In genomic region chr4:129376961-129377545, GRCm38 (mm10) we compare ENCODE assay signal across 7 mouse cellular contexts. TPM values are rescaled to one million over a fixed set of nuclear protein-coding genes. Genes with fewer than 3 reads are reported as not detected.
DNase-seq lines count a peak whose midpoint lies in the region; ATAC-seq and TF ChIP-seq lines count a peak whose summit lies in the region.

No protein-coding gene starts in this region.

- TF ChIP-seq CTCF in cerebellum, adult 2 months (IDR thresholded peaks at IDR 0.05; ENCODE audit: borderline replicate concordance, insufficient read depth, low read depth, low read length) = no peak
- no peak for TF ChIP-seq CTCF in forebrain, postnatal 0 days (IDR thresholded peaks at IDR 0.05; ENCODE audit: low read depth)
- TF ChIP-seq CTCF in left cerebral cortex, adult 2 months (IDR thresholded peaks at IDR 0.05) = no peak

- H3K4me1 ChIP-seq in cerebellum, adult 2 months (ENCODE audit: control insufficient read depth, insufficient read depth, low read length) = no peaks in the 10 kb centered on the region; the same call in 1 of the 2 replicates
- H3K4me1 ChIP-seq in forebrain, postnatal 0 days (ENCODE audit: insufficient read depth) = 0 out of 2 replicates have a peak, but pooled peaks cover 6% of the 10 kb centered on the region
- peaks cover 18% of the 10 kb centered on the region for H3K4me1 ChIP-seq in hindbrain, embryonic 13.5 days (replicated peaks)

- peak; percentile 68 for DNase-seq in NIH3T3 (ENCODE audit: low read depth)
- peak; percentile 60 to 70 for DNase-seq in cerebellum, adult 2 months
- peak; percentile 68 for DNase-seq in forebrain, postnatal 0 days
- peak; percentile 29 to 43 for DNase-seq in left cerebral cortex, adult 2 months (ENCODE audit: extremely low spot score in 1 of 2, low spot score in 2 of 2)
- DNase-seq in lung, postnatal 4 days = peak; percentile 66 to 79
- DNase-seq in right cerebral cortex, postnatal 25 days = peak; percentile 51

- no peaks in the 10 kb centered on the region for H3K27me3 ChIP-seq in cerebellum, adult 2 months (ENCODE audit: control insufficient read depth, insufficient read depth, low read length)
- H3K27me3 ChIP-seq in forebrain, postnatal 0 days (ENCODE audit: insufficient read depth, low read length) = no peaks in the 10 kb centered on the region
- H3K27me3 ChIP-seq in hindbrain, embryonic 13.5 days = peaks cover 20% of the 10 kb centered on the region

- ATAC-seq in forebrain, postnatal 0 days = peak; percentile 82
- peak; percentile 62 for ATAC-seq in hindbrain, embryonic 13.5 days (ENCODE audit: low FRiP score)

- intact Hi-C loops in left cerebral cortex, adult 2 months (cut with DNase I) = no loop called here

- H3K4me2 ChIP-seq in forebrain, postnatal 0 days (ENCODE audit: low read depth) = peak overlapping the region; percentile 66
- peak overlapping the region; percentile 65 for H3K4me2 ChIP-seq in hindbrain, embryonic 13.5 days

- H3K36me3 ChIP-seq in forebrain, postnatal 0 days (ENCODE audit: insufficient read depth) = no peaks in the 10 kb centered on the region
- H3K36me3 ChIP-seq in hindbrain, embryonic 13.5 days = no peaks in the 10 kb centered on the region

- H3K9me3 ChIP-seq in forebrain, postnatal 0 days (ENCODE audit: low read length) = no peaks in the 10 kb centered on the region
- H3K9me3 ChIP-seq in hindbrain, embryonic 13.5 days = no peaks in the 10 kb centered on the region

- WGBS in cerebellum, adult 2 months = under 1% methylated on average over 62 of the region's 68 CpGs
- under 1% methylated on average over 44 of the region's 68 CpGs for WGBS in forebrain, postnatal 0 days
- WGBS in hindbrain, embryonic 13.5 days = under 1% methylated on average over 43 of the region's 68 CpGs

- peak overlapping the region; percentile 71 for H3K9ac ChIP-seq in forebrain, postnatal 0 days
- H3K9ac ChIP-seq in hindbrain, embryonic 13.5 days = peak overlapping the region; percentile 91

- peak overlapping the region; percentile 94 for H3K4me3 ChIP-seq in cerebellum, adult 2 months (replicated peaks; ENCODE audit: insufficient read depth, low read depth, low read length)
- H3K4me3 ChIP-seq in forebrain, postnatal 0 days (ENCODE audit: low read depth, low read length) = peak overlapping the region; percentile 57
- peak overlapping the region; percentile 79 for H3K4me3 ChIP-seq in hindbrain, embryonic 13.5 days
- peak overlapping the region; percentile 68 for H3K4me3 ChIP-seq in left cerebral cortex, adult 2 months

- TF ChIP-seq POLR2A in cerebellum, adult 2 months (IDR thresholded peaks at IDR 0.05; ENCODE audit: borderline replicate concordance, insufficient read depth, low read length) = no peak

- peak overlapping the region; percentile 16 for H3K27ac ChIP-seq in cerebellum, adult 2 months (ENCODE audit: insufficient read depth, low read length)
- H3K27ac ChIP-seq in forebrain, postnatal 0 days (ENCODE audit: low read depth, low read length) = peak overlapping the region; percentile 93
- H3K27ac ChIP-seq in hindbrain, embryonic 13.5 days = peak overlapping the region; percentile 92
- H3K27ac ChIP-seq in left cerebral cortex, adult 2 months = peak overlapping the region; percentile 67

RNA-seq across cellular contexts. Expression of gene Zbtb8a, which starts 0.9 kb away (rescaled TPM):
- 10.6 and 12.9 TPM in 2 replicates for polyA plus RNA-seq in cerebellum, adult 2 months (2012; rRNA removed)
- 22.5 and 28.0 TPM in 2 replicates for total RNA-seq in forebrain, postnatal 0 days (2014; rRNA removed)
- polyA plus RNA-seq in forebrain, postnatal 0 days (2015; fragmentation: Nextera tagmentation; extraction: Ambion mirVana) = 10.3 and 14.3 TPM in 2 replicates
- polyA plus RNA-seq in hindbrain, embryonic 13.5 days (2015; fragmentation: Nextera tagmentation; extraction: Ambion mirVana) = 18.9 and 20.7 TPM in 2 replicates
- total RNA-seq in left cerebral cortex, adult 2 months (2021) = 1 to 10 TPM; 5.1 to 5.8 TPM

RNA-seq across cellular contexts. Expression of gene Zbtb8os, which starts 41.6 kb away (rescaled TPM):
- polyA plus RNA-seq in cerebellum, adult 2 months (2012; rRNA removed) = 31.2 and 35.3 TPM in 2 replicates
- total RNA-seq in forebrain, postnatal 0 days (2014; rRNA removed) = 5.9 and 6.0 TPM in 2 replicates
- polyA plus RNA-seq in forebrain, postnatal 0 days (2015; fragmentation: Nextera tagmentation; extraction: Ambion mirVana) = 20.7 and 30.0 TPM in 2 replicates
- polyA plus RNA-seq in hindbrain, embryonic 13.5 days (2015; fragmentation: Nextera tagmentation; extraction: Ambion mirVana) = 26.8 and 28.8 TPM in 2 replicates
- 10 to 100 TPM; 29.4 to 30.1 TPM for total RNA-seq in left cerebral cortex, adult 2 months (2021)

RNA-seq across cellular contexts. Expression of gene Rbbp4, which starts 41.9 kb away (rescaled TPM):
- 70.9 and 73.7 TPM in 2 replicates for polyA plus RNA-seq in cerebellum, adult 2 months (2012; rRNA removed)
- total RNA-seq in forebrain, postnatal 0 days (2014; rRNA removed) = 103 and 111 TPM in 2 replicates
- 272 and 292 TPM in 2 replicates for polyA plus RNA-seq in forebrain, postnatal 0 days (2015; fragmentation: Nextera tagmentation; extraction: Ambion mirVana)
- polyA plus RNA-seq in hindbrain, embryonic 13.5 days (2015; fragmentation: Nextera tagmentation; extraction: Ambion mirVana) = 366 and 373 TPM in 2 replicates
- 100 to 1,000 TPM; 115 to 123 TPM for total RNA-seq in left cerebral cortex, adult 2 months (2021)

Comparison
In these comparisons a context has a peak if more than half of its experiments do, and no peak if none do; other contexts are left out.
1. Peak in every context shown above with its lines: DNase-seq, ATAC-seq, H3K4me3 ChIP-seq and H3K27ac ChIP-seq.
2. H3K27ac ChIP-seq: peak in every context shown above with its lines; median percentile 93 in forebrain, postnatal 0 days; 92 in hindbrain, embryonic 13.5 days; 67 in left cerebral cortex, adult 2 months; 16 in cerebellum, adult 2 months.